Mouse (Mus musculus) ES-Bruce4 (cell line): ENCODE results near the gene Adgrg5.

Experiments
- CTCF ChIP-seq: IDR thresholded peaks from one replicate; pipeline ENCODE4 v1.8.1; 2011; ENCODE audit warnings: low read depth, low read length
- EP300 ChIP-seq: IDR thresholded peaks from 2 replicates; pipeline ENCODE4 v1.6.1; 2011; ENCODE audit warnings: low read depth, low read length; ENCODE audit not compliant: insufficient read depth
- POLR2A ChIP-seq: IDR thresholded peaks from one replicate; pipeline ENCODE4 v1.8.1; 2011; ENCODE audit warnings: low read length; ENCODE audit not compliant: insufficient read depth

- peak; percentile 92 for TF ChIP-seq CTCF
- no peak for TF ChIP-seq EP300
- TF ChIP-seq POLR2A, result no peak
These were observed 49.1 kb upstream of the Adgrg5 start for GRCm38 (mm10) chr8:94874358-94874757.
